In genomic region chr12:24645901-24646300, GRCm38 (mm10) we compare ENCODE assay signal across 25 mouse cellular contexts. TPM values are rescaled to one million over a fixed set of nuclear protein-coding genes. Genes with fewer than 3 reads are reported as not detected.
DNase-seq lines count a peak whose midpoint lies in the region; ATAC-seq and TF ChIP-seq lines count a peak whose summit lies in the region.
"Had no signal": no experiment of that assay in that cellular context is flagged by ENCODE, and none has a peak within 500 bp of the region (broad histone marks: within the 10 kb centered on the region; RNA-seq: fewer than 3 reads in every experiment).

No protein-coding gene starts in this region.

- TF ChIP-seq POLR2A in bone marrow, adult 2 months (IDR thresholded peaks at IDR 0.05; ENCODE audit: borderline replicate concordance, control insufficient read depth, low read depth, low read length), result no peak

- peak overlapping the region; percentile 48 for H3K27ac ChIP-seq in bone marrow, adult 2 months (ENCODE audit: control insufficient read depth, insufficient read depth, low read depth, low read length, poor library complexity)
- H3K27ac ChIP-seq in liver, embryonic 11.5 days (ENCODE audit: low read depth, low read length), result peak overlapping the region; percentile 59
- no peak overlapping the region for H3K27ac ChIP-seq in midbrain, embryonic 10.5 days (replicated peaks)
- H3K27ac ChIP-seq: embryonic facial prominence, embryonic 15.5 days; forebrain, embryonic 12.5 days; heart, embryonic 13.5 days; kidney, embryonic 15.5 days; limb, embryonic 10.5 days had no signal

- peak overlapping the region; percentile 49 for H3K4me2 ChIP-seq in liver, embryonic 11.5 days
- H3K4me2 ChIP-seq: embryonic facial prominence, embryonic 15.5 days; forebrain, embryonic 12.5 days; heart, embryonic 13.5 days; kidney, embryonic 15.5 days had no signal

- ATAC-seq in liver, embryonic 11.5 days (replicated peaks; ENCODE audit: low FRiP score), result peak; percentile 72
- ATAC-seq in megakaryocyte progenitor cell, adult 5-6 weeks (replicated peaks; ENCODE audit: poor library complexity), result peak; percentile 45
- ATAC-seq: hindbrain, embryonic 16.5 days; intestine, postnatal 0 days had no signal

- H3K27me3 ChIP-seq in liver, embryonic 11.5 days (replicated peaks; ENCODE audit: control insufficient read depth, insufficient read depth, low read length), result no peaks in the 10 kb centered on the region
- peaks cover 18% of the 10 kb centered on the region for H3K27me3 ChIP-seq in midbrain, embryonic 10.5 days (ENCODE audit: low read depth, poor library complexity, severe bottlenecking)
- H3K27me3 ChIP-seq: CH12.LX; embryonic facial prominence, embryonic 15.5 days; heart, embryonic 13.5 days; kidney, embryonic 15.5 days; megakaryocyte, embryonic 14.5 days had no signal

- H3K4me3 ChIP-seq in bone marrow, adult 2 months (replicated peaks; ENCODE audit: control insufficient read depth, low read depth, low read length), result no peak overlapping the region
- H3K4me3 ChIP-seq in liver, embryonic 11.5 days (ENCODE audit: low read depth, low read length), result no peak overlapping the region
- no peak overlapping the region for H3K4me3 ChIP-seq in midbrain, embryonic 10.5 days
- H3K4me3 ChIP-seq: embryonic facial prominence, embryonic 15.5 days; forebrain, embryonic 12.5 days; heart, embryonic 13.5 days; kidney, embryonic 15.5 days; limb, embryonic 10.5 days; megakaryocyte, embryonic 14.5 days had no signal

- H3K9ac ChIP-seq in liver, embryonic 11.5 days (ENCODE audit: low read depth, low read length), result peak overlapping the region; percentile 26
- H3K9ac ChIP-seq: embryonic facial prominence, embryonic 15.5 days; forebrain, embryonic 12.5 days; heart, embryonic 13.5 days; kidney, embryonic 15.5 days had no signal

- no peaks in the 10 kb centered on the region for H3K9me3 ChIP-seq in liver, embryonic 11.5 days (ENCODE audit: control insufficient read depth, low read length)
- H3K9me3 ChIP-seq in midbrain, embryonic 10.5 days (replicated peaks), result no peaks in the 10 kb centered on the region
- H3K9me3 ChIP-seq: embryonic facial prominence, embryonic 15.5 days; forebrain, embryonic 12.5 days; heart, embryonic 13.5 days; kidney, embryonic 15.5 days; limb, embryonic 10.5 days; megakaryocyte, embryonic 14.5 days had no signal

- no peak for TF ChIP-seq CTCF in bone marrow, adult 2 months (IDR thresholded peaks at IDR 0.05; ENCODE audit: control insufficient read depth, insufficient read depth, low read length)

- H3K36me3 ChIP-seq in liver, embryonic 11.5 days (ENCODE audit: control insufficient read depth, insufficient read depth, low read length), result no peaks in the 10 kb centered on the region
- no peaks in the 10 kb centered on the region for H3K36me3 ChIP-seq in midbrain, embryonic 10.5 days
- H3K36me3 ChIP-seq: embryonic facial prominence, embryonic 15.5 days; forebrain, embryonic 12.5 days; heart, embryonic 13.5 days; kidney, embryonic 15.5 days; limb, embryonic 10.5 days had no signal

- peak; percentile 46 to 53 for DNase-seq in spleen, postnatal 10 days (ENCODE audit: low spot score in 2 of 2)
- no peak for DNase-seq in spleen, adult 12 weeks (ENCODE audit: low spot score)
- no peak for DNase-seq in liver, embryonic 11.5 days (ENCODE audit: low spot score)
- no peak for DNase-seq in retina, postnatal 1 day
- DNase-seq in midbrain, embryonic 10.5 days (ENCODE audit: low spot score), result no peak
- DNase-seq in urinary bladder, postnatal 4 days (ENCODE audit: low spot score in 2 of 2), result no peak
- DNase-seq: adrenal gland, adult 8-10 months; cerebellum, adult 11 months; cerebellum, postnatal 25 days; lung, adult 18-20 months; lung, postnatal 14 days; right cerebral cortex, postnatal 4 days; thymus, postnatal 4 days had no signal

- 64% methylated on average over 6 of the region's 6 CpGs for WGBS in bone marrow, adult 2 months
- 52% methylated on average over 6 of the region's 6 CpGs for WGBS in liver, embryonic 11.5 days
- 94% methylated on average over 6 of the region's 6 CpGs for WGBS in midbrain, embryonic 10.5 days

- H3K4me1 ChIP-seq in bone marrow, adult 2 months (ENCODE audit: control insufficient read depth, insufficient read depth, low read length), result no peaks in the 10 kb centered on the region; the same call in 1 of the 2 replicates
- peaks cover 46% of the 10 kb centered on the region for H3K4me1 ChIP-seq in liver, embryonic 11.5 days (replicated peaks; ENCODE audit: control insufficient read depth, insufficient read depth, low read length)
- peaks cover 20% of the 10 kb centered on the region for H3K4me1 ChIP-seq in midbrain, embryonic 10.5 days

RNA-seq across cellular contexts. Expression of gene Klf11, which starts 5.2 kb away (rescaled TPM):
- 10.4 and 11.8 TPM in 2 replicates for polyA plus RNA-seq in bone marrow, adult 2 months (2011; ENCODE audit: insufficient read depth, insufficient read length, low replicate concordance, missing spikeins)
- polyA plus RNA-seq in liver, embryonic 11.5 days (2014; fragmentation: Nextera tagmentation; extraction: Ambion mirVana), result 8.7 and 12.1 TPM in 2 replicates
- 7.4 and 9.1 TPM in 2 replicates for total RNA-seq in megakaryocyte progenitor cell, adult 5-6 weeks (2015)
- total RNA-seq in megakaryocyte progenitor cell, adult 5-6 weeks (2017), result 6.6 and 7.8 TPM in 2 replicates
- 13.6 and 16.1 TPM in 2 replicates for polyA plus RNA-seq in midbrain, embryonic 10.5 days (2016; fragmentation: Nextera tagmentation; extraction: Ambion mirVana)

RNA-seq across cellular contexts. Expression of gene Cys1, which starts 35.7 kb away (rescaled TPM):
- polyA plus RNA-seq in bone marrow, adult 2 months (2011; ENCODE audit: insufficient read depth, insufficient read length, low replicate concordance, missing spikeins), result 0.56 and 3.0 TPM in 2 replicates
- 0.49 and 1.1 TPM in 2 replicates for polyA plus RNA-seq in liver, embryonic 11.5 days (2014; fragmentation: Nextera tagmentation; extraction: Ambion mirVana)
- total RNA-seq in megakaryocyte progenitor cell, adult 5-6 weeks (2015), result not detected in 2 replicates
- not detected in 2 replicates for total RNA-seq in megakaryocyte progenitor cell, adult 5-6 weeks (2017)
- 0.39 and 0.49 TPM in 2 replicates for polyA plus RNA-seq in midbrain, embryonic 10.5 days (2016; fragmentation: Nextera tagmentation; extraction: Ambion mirVana)
- total RNA-seq: CH12.LX; granulocyte monocyte progenitor cell, adult 5-6 weeks had no signal

Comparison
In these comparisons a context has a peak if more than half of its experiments do, and no peak if none do; other contexts are left out.
1. DNase-seq: peak in spleen, postnatal 10 days (2 of 2); none in spleen, adult 12 weeks (single experiment), liver, embryonic 11.5 days (single experiment), retina, postnatal 1 day (single experiment), midbrain, embryonic 10.5 days (single experiment) and urinary bladder, postnatal 4 days (0 of 2).